Mouse (Mus musculus) left cerebral cortex, postnatal 14 days (tissue): Measurements from ENCODE around the gene Lrp1. TPM values are rescaled to one million over a fixed set of nuclear protein-coding genes. Genes with fewer than 3 reads are reported as not detected.

Experiments
- DNase-seq, 2 experiments: peaks; one replicate each; pipeline ENCODE4 v3.0.0; 2021 to 2022; ENCODE audit warnings: low spot score in 2 of 2, mixed read lengths in 1 of 2
- intact Hi-C: fragments of 180-260 bp; cut with DNase I; formaldehyde crosslinking; loops from one replicate; pipeline ENCODE4 v1.15.1; 2025
- total RNA-seq, 2 experiments: library from RNA; stranded (reverse); gene quantifications; 2 replicates each; pipeline ENCODE4 v1.2.3; 2021

The Lrp1 gene
- total RNA-seq, 2 experiments from 2014 or later: 285 to 305 TPM

DNA sequence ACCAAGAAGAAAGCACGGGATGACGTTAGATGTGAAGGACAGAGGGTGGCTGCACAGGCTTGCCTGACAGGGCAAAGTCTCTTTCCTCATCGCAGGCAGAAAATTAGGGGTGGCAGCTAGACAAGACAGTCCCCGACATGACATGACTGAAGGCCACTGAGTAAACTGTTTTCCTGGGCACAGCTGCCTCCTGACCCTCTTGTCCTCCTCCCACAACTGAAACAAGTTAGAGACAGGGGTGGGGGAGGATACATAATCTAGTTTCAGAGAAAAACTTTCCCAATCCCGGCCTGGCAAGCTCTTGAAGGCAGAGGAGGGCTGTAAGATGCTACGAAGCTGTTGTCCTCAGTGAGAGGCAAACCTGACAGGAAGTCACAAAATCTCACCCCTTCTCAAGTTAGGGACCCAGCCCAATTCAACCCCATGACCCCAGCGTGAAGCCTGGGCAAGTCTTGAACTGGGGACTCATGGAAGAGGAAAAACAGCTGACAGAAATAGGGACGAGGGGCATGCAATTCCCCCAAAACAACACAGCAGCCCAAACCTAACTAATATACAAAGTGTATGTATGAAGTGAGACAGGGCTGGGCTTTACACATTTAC lies 1.7 kb downstream of the Lrp1 start:
- intact Hi-C loops: no loop called here
- no peak for DNase-seq

DNA sequence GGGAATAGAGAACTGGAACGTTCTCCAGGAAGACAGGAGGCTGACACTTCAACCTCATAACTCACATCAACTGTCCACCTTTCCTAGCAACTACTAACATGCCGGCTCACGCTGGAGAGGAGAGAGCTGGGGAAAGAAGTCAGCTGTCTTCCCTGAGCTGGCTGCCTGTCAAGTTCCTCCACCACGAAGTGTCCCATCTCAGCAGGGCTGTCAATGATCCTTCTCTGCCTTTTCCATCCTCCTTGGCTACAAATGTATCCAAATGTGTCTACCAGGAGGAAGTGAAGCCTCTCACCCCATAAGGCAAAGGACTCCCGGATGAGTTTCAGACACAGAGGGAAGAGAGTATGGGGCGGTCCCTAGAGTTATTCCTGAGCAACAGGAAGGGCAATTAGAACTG lies 2.8 kb downstream of the Lrp1 start:
- DNase-seq: no peak
- intact Hi-C loops: no loop called here

DNA sequence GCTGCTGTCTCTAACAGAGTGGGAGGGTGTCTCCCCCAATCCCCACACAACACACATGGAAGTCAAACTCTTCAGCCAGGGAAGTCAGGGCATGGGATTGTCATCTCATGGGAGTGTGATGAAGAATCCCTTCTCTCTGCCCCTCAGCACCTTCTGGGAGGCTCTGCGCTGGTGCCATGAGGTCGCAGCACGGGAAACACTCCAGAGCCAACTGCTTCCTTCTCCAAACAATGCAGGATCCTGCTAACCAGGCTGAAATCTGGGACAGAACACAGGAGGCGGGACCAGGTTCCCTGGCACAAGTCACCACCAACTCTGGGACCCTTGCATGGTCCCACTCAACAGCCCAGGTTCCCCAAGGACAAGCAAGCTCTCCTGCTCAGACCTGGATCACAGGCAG lies 3.7 kb downstream of the Lrp1 start:
- intact Hi-C loops: no loop called here
- DNase-seq: no peak

DNA sequence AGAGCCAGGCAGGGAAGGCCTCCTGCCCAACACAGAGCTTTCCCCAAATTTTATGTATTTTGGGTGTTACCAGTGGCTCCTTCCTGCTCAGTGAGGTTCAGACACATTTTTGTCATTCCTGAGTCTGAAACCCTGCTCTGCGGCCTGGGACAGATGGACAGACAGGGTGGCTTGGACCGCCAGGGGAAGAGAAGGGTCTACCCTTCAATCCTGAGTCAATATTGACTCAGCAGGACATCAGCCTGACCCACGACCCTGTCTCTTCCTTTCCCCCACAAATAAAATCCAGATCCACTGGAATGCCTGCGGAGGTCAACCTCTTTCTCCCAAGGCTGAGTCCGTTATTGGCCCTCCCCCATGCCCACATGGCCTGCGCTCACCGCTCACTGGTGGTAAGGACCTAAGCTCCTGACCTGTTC lies 4.7 kb downstream of the Lrp1 start:
- no peak for DNase-seq
- intact Hi-C loops: no loop called here

DNA sequence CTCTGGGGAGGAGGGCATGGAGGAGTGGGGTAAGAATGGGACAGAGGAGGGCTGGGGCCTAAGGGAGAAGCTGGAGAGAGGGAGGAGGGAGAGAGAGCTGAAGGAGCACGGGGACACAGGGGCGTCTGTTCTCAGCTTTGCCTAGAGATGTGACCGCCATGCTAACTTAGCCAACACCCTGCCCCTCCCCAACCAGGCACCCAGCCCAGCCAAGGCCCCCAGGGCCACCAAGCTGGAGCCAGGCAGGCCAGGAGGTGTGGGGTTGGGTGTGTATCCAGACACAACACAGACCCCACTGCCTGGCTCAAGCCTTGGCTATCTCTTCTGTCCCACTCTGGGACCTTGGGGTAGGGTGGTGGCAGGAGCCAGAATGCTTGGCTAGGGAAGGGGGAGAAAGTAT lies 5.4 kb downstream of the Lrp1 start:
- intact Hi-C loops: loop anchor here (2.0 kb wide), 1 partner anchor 19 kb away; no protein-coding TSS in a partner anchor
- DNase-seq: no peak

DNA sequence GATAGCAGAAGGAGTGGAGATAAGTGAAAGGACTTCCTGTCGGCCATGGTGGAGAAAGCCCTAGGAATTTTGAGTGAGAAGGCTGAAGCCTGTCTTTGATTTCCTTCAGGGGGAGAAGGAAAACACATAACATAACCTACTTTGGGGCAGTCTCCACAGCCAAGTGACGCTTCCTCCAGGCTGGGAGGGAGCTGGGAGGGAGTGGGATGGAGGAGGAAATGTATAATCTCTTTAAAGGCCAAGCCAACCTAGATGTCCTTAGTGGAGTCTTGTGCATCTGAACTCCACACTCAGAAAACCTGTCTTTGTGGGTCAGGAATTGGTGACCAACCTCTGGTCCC lies 5.9 kb downstream of the Lrp1 start:
- DNase-seq: no peak
- intact Hi-C loops: loop anchor here (2.0 kb wide), 1 partner anchor 18 kb away; no protein-coding TSS in a partner anchor

DNA sequence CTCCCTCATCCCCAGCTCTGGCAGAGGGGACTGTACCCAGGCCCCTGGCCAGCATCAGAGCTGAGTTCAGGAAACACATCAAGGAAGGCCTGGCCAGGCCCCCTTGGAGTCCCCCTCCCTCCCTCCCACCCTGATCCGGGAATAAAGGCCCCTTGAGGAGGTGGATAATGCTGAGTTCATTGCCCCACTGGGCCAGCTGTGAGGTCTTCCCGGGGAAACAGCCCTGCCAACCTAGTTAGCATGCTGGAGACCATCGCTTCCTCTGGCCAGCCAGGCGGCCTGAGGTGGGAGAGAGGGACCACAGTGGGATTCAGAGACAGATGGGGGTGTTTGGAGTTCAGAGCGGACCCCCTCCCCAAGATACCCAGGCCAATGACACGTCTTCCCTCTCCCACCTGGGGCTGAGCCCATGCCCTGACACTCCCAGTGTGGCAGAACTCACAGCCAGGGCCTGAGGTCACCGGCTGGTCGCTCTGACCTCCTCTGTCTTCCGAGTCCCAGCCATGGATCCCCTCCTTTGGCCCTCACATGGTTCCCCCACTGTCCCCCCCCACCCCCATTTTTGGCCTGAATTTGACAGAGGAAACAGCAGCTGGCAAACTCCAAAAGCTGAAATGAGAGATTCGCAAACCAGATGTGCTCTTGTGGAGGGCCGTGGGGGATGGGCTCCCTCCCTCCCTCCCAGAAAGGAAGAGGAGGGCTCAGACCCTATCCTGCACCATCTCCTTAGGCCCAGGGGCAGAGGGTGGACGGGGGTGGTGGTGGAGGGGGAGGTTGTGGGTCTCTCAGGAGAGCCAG lies 6.5 kb downstream of the Lrp1 start:
- DNase-seq: peak in 1 of 2 experiments; percentile 56
- intact Hi-C loops: loop anchor here (2.0 kb wide), 1 partner anchor 18 kb away; no protein-coding TSS in a partner anchor

DNA sequence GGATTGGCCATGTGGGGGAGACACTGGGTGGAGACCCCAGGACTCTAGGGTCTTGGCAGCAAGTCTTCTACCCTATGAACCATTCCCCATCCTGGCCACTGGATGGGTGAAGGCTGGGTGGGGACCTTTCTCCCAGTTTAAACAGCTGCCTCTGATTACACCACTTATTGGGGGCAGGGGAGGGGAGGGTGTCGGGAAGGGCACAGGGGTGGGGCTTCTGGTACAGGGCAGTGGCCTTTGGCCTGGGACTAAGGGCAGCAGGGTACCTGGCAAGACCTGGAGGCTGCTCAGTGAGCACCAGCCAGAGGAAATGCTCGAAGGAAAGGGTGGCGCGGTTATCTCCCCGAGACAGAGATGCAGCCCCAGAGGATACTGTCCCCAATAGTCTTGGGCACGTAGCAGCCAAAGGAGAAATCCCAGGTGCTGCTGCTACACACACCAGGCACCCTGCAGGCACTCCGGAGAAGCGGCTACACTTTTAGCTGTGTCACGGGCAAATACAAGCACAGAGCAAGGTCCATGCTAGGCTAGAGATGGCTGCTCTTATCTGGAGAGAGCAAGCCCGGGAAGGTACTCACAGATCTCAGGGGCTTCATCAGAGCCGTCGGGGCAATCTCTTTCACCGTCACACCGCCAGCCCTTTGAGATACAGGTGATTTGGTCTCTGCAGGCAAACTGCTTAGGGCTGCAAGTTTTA lies 8.7 kb downstream of the Lrp1 start:
- no peak for DNase-seq
- intact Hi-C loops: no loop called here

DNA sequence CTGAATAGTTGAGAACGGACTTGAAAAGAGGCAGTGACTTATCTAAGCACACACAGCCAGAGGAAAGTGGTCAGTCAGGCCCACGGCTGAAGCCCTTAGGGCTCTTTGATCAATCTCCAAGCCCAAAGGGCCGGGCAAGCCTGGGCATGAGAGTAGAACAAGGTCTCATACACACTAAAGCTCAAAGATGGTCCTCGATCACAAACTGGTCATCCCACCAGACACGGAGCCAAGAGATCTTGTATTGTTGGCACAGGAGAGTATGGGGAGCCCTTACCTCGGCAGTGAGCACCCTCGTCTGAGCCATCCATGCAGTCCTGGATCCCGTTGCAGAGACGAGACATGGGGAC lies 10.9 kb downstream of the Lrp1 start:
- intact Hi-C loops: no loop called here
- DNase-seq: no peak

DNA sequence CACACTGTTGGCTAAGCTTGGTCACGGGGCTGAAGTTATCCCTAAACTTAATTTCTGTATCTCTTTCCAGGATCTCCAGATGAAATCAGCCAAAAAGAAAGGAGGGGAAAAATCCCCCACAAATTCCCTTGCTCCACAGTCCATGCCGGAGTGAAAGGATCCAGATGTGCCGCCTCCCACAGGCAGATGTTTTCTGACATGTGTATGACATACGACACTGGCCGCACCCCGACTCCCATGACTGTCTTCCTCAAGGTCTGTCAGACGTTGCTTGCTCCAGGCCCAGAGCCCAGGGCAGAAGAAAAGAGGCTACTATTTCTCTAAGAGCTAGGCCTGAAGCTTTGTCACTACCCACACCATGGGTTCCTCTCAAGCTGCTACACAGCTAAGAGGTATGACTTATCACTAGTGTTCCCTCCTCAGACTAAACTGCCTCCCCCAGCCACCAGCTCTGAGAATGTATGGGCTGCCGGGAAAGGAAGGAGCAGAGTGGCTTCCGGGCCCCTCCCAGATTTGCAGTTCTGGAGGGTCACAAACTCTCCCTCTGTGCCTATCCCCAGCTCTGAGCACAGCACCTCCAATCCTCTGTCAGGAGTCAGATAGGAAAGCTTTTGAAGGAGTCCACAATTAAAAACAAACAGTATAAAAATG lies 11.4 kb downstream of the Lrp1 start:
- DNase-seq: no peak
- intact Hi-C loops: no loop called here

DNA sequence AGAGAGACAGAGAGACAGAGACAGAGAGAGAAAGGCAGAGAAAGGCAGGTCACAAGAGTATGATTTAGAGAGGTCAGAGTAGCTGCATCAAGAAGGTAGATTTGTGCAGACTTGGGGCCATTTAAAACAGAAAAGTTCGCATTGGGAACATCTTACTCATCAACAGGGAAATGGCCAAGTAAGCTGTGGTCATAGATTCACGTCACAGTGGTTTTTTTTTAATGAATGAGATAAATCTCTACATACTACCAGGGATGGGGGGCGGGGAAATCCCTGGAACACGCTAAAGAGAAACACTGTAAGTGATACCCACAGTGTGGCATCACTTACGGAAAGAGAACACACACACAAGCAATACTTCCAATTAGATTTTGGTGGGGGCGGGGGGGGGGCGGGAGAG lies 13.9 kb downstream of the Lrp1 start:
- intact Hi-C loops: no loop called here
- DNase-seq: no peak

DNA sequence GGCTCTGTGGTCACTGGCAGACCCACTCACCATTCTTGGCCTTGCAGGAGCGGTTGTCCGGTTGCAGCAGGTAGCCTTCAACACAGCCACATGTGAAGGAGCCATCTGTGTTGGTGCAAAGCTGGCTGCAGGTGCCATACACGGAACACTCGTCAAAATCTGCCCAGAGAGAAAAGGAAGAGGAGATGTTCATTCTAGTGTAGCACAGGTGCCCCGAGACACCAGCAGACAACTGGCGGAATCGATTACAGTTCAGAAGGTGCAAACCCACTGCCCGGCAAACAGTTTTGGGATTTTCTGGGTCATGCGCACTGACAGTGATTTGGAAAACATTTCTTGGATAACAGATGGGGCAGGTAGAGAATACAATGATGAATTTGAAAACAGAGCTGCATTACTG lies 15.2 kb downstream of the Lrp1 start:
- no peak for DNase-seq
- intact Hi-C loops: no loop called here

DNA sequence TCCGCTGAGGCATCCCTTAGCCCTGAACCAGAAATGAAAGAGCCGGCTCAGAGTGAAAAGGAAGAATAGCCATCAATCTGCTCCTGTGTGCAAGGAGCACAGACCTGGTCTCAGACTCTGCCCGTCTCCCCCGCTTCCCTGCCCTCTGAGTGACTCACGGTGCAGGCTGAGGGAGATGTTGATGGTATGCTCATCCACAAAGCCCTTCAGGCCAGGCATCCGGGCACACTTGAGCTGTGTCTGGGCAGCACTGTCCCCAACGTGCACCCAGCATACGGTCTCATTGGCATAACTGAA lies 15.7 kb downstream of the Lrp1 start:
- DNase-seq: no peak
- intact Hi-C loops: no loop called here

DNA sequence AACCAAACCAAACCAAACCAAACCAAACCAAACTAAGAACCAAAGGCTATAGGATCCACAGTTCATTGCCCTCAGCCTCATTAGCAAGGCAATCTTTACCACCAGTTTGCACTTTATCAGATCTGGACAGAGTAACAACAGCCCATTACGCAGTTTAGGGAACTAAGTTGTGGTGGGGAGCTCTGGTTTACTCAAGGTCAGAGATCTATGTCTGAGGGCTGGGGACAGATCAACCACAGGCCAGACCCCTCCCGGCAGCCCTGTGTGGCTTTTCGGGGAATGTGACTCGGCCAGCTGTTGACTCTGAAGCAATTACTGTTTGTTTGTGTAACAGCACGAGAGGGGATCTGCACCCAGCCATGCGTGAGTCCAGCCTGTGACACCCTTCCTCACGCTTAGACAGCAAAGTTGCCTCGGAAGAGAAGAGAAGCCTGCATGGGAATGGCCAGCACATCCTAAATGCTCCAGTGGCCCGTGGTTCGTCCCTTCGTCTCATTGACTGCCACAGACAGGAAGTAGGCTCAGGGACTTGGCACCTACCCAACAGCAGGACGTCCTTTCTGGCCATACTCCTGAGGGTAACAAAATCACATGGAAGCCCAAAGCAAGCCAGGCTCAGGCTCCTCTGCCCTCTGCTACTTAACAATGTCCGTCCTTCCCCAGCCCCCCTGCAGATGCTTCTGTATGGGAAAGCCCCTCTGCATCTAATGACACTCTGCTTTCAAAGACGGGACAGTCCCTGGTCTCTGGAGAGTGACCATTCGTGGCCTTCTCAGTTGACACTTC lies 16.3 kb downstream of the Lrp1 start:
- intact Hi-C loops: no loop called here
- DNase-seq: peak; percentile 55 to 58

DNA sequence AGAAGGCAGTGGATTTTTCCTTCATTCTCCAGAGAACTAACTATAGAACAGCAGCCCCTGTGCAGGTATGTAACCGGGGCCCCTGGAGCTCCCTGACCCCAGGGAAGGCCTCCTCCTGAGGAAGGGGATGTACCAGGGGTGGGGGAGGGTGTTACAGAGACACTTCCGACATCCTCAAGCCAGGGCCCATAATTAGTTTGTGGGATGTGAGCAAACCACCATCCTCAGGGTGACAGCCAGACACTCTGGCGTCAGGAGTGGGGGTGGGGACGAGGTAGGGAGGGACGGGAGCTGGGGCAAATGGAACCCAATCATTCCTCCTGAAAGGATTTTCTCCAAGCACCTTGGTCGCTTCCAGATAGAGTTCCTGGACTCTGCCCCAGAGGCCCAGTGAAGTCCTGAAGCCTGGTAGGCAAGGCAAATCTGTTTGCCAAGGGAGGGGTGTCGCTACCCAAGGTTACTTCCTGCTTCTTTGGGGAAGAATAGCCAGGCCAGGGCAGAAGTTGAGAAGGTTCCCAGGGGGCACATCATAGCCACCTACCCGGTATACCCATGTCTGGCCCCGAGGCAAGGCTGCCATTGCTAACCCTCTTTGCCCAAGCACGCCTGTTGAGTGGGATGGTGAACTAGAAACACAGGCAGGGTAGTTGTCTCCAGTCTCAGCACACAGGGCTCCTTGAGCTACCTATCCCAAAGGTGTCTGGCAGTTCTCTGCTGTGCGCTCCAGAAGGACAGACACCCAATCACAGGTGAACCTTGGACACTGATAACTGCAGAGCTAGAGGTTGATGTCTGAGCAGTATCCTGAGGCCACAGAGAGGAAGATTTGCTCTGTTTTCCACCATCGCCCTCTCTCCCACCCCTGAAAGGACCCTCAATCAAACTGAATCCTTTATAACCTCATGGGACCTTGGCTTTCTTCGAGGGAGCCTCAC lies 17.2 kb downstream of the Lrp1 start:
- no peak for DNase-seq
- intact Hi-C loops: no loop called here

DNA sequence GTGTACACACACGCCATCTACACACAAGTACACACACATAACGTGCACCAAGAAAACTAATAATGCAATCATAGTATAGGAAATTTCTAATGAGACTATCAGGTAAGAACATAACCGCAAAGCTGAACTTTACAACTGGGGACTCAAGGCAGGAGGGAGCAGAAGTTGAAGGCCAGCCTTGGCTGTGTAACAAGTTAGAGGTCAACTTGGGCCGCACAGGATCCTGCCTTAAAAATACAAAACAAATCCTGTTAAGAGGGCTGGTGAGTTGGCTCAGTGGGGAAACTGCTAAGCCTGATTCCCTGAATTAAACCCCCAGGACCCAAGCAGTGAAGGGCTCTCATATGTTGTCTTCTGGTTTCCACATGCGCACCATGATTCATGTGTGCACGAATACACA lies 18.8 kb downstream of the Lrp1 start:
- DNase-seq: no peak

DNA sequence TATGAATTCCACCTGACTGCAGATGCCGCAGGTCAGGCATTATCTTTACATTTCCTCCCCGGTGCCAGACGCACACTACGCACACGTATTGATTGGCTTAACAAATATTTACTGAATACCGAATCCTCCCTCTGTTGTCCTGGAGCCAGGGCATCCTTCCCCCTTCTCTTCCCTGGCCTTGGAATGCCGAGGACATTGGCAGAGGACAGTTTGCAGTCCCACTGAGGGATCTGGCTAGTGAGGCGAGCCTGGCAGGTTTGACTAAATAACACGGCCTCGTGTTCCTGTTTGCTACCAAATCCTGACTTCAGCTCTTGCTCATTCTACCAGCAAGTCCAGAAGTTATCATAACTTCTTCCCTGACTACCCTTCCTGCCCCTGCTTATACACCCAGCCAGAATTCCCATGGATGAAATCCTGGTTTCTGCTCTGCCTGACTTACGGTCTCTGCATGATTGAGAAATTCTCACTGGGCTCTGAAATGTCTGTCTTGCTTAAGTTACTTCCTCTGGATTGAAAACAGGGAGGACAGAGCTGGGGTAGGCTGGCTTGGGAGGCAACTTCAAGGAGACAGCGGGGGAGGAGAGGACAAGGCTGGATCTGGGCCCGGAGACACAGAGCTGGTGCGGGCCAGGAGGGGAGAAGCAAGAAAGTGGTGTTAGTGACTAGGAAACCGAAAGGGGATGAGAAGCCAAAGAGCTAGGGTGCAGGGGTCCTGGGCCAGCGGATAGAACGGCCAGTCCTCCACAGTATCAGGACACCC lies 21.0 kb downstream of the Lrp1 start:
- intact Hi-C loops: no loop called here
- no peak for DNase-seq

More for the DNA sequence above, 18.8 kb downstream of the Lrp1 start:
- intact Hi-C loops: no loop called here

DNA sequence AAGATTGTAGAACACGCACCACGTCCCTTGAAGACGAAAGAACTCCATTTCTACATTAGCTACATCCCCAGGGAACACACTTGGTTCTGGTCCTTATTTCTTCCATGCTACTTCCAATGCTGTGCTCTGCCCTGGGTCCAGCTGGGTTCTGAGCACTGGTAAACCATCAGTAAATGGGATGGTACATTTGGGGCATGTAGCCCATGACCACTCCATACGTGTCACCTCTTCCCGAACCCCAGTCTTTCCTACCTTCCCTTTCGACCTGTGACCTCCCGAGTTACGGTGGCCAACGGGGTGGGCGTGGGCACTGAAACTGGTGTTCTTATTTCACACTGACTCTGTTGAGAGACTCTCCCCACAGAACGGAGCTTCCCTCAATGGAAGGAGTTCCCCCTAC lies 21.7 kb downstream of the Lrp1 start:
- no peak for DNase-seq
- intact Hi-C loops: no loop called here
